Mouse (Mus musculus): ENCODE measurements at regions not wholly inside any gene's neighbourhood (a gene's known extent, or its start where the extent isn't known, plus 50 kb on each side); places are given as distances from the start of the nearest gene placed in this dataset.
"Not testable (repeated sequence)": the region's sequence is repeated elsewhere in the genome, so short reads cannot be mapped to it uniquely, and the experiment has no call there.

DNA sequence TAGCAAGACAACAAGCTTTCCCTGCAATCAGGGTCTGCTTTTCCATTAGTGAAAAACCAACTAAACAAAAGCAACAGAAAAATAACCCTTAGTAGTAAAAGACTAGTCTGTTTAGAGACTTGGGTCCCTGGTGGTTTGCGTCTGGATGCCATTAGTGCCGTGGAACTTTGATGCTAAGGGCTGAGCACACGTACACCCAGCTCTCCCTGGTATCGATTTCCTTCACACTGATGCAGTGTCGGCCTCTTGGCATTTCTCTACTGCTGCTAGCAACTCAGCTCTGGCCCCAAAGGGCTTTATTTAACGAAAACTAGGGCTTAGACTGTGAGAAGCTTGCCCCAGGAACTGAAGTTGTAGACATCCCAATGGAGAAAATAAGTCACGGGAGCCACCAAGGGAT lies 192.6 kb downstream of the Mterf1b start:
- TF ChIP-seq CTCF, EP300 (IDR thresholded peaks at IDR 0.05): not testable (repeated sequence)

Data from lung, postnatal 0 days (tissue).